Mouse (Mus musculus): ENCODE data around the gene Rab39.

The Rab39 gene

DNA sequence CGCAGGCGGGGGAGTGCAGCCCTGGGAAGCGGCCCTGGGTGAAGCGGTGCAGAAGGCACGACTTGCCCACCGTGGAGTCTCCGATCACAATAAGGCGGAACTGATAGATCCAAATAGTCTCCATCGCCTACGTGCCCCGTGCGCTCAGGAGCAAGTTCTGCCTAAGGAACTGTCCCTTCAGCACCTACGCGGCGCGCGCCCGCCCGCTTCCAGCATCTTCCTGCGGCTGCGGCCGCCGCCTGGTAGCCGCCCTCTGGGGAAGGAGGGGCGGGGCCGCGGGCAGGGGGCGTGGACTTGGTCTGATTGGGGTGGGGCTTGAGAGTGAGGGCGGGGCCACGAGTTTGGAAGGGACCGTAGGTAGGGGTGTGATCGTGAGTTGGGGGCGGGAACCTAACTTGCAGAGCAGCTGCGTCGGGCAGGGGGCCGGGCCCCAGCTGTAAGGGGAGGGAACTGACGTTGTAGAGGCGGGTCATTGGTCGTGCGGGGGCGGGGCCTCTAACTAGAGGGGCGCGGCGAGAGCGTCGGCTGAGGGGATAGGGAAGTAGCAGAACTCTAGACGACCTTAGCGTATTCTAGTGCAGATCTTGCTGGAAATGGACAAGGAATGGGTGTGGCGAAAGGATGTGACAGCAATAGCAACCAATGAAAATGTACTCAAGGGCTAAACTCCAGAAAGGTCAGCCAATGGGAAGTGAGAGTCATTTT is at the start of gene Rab39:
Rab39 (minus strand) TSS at position 241 of the 705 bp plus-strand sequence.
- peak; percentile 26 to 45 for DNase-seq (ENCODE audit: low spot score in 2 of 2)

DNA sequence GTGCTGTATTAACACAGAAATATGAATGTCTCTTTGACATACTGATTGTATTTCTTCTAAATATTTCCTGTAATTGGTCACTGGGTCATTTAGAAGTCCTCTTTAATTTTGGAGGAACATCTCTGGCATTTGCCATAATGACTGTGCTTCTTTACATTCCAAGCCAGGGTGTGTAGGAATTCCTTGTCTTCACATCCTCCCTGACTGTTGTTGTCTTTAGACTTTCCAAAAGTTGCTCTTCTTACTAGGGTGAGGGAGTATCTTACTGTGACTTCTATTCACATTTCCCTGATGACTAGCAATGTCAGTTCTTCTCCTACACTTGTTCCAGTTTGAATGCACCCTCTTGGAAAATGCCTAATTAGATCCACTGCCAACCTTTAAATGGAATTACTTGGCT is 48.8 kb upstream of the Rab39 start:
- no peak for DNase-seq (ENCODE audit: low spot score in 2 of 2)

- DNase-seq (ENCODE audit: low spot score in 2 of 2): no peak
Observed at GRCm38 (mm10) chr9:53750899-53751298, 44.9 kb upstream of the Rab39 start.

DNA sequence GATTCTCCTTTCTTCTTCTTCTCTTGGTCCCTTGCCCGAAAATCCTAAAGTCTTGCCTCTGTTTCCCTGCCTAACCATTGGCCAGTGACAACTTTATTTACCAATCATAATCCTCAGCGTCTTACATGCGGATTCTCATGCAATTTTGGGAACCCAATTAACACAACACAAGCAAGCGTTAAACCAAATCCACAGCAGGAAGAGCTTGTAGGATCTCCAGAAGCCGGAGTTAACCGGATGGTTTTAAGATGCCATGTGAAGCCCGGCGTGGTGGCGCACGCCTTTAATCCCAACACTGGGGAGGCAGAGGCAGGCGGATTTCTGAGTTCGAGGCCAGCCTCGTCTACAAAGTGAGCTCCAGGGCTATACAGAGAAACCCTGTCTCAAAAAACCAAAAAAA is 44.4 kb upstream of the Rab39 start:
- DNase-seq (ENCODE audit: low spot score in 2 of 2): no peak

DNA sequence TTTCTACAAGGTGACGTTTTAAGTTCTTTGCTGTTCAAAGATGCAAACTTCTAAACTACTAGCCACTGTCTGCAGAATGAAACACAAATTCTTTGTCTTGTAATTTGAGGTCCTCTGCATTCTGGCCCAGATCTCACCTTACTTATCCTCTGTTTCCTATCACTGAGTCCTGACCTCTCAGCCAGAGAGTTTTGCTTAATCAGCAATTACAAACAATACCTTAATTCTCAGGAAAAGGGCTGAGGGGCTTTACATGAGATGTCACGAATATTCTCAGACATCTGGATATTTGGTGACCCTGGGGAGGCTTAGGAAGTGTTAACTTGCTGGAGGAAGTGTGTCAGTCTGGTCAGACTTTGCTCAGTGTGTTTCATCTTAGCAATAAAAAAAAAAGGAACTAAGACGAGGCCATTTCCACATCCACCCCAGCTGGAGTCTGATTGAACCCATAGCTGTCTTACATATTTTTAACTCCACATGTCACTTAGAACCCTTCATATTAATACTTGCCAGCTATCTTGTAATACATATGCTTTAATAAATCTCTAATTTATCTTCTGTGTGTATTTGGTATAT is 34.9 kb upstream of the Rab39 start:
- no peak for DNase-seq (ENCODE audit: low spot score in 2 of 2)

- DNase-seq (ENCODE audit: low spot score in 2 of 2): no peak
Observed at GRCm38 (mm10) chr9:53705491-53705991, 491 bp downstream of the Rab39 start.

DNA sequence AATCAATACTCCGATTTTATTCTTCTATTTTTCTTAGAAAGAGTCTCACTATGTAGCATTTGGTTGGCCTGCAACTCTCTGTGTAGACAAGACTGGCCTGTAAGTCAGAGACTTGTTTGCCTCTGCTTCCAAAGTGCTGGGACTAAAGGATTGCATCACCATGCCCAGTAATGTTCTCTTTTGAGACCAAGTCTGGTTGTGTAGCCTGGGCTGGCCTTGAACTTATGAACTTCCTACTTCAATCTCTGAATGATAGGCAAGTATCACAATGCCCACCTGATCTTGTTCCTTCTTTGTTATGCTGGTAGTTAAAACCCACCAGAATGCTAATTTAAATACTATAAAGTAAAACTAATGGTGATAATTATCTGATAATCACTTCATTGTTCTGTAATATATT is 3.0 kb downstream of the Rab39 start:
- DNase-seq (ENCODE audit: low spot score in 2 of 2): no peak

DNA sequence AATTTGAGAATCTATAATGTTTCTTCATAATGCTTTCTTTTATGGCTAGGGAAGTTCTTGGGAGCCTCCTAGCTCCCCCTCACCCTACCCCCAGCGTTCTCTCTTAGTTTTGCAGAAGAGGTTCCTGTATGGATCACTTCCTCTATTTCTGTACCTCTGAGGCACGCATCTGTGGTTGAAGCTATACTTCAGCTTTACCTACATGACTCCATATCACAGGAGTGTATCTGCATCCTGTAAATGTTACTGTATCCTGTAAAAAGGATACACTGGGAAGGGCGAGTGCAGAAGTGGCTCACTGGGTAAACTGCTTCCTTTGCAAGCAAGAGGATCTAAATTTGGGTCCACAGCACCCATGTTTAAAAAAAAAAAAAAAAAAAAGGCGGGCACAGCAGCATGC is 5.5 kb downstream of the Rab39 start:
- no peak for DNase-seq (ENCODE audit: low spot score in 2 of 2)

- DNase-seq (ENCODE audit: low spot score in 2 of 2): no peak
Observed at GRCm38 (mm10) chr9:53695846-53696245, 10.2 kb downstream of the Rab39 start.

DNA sequence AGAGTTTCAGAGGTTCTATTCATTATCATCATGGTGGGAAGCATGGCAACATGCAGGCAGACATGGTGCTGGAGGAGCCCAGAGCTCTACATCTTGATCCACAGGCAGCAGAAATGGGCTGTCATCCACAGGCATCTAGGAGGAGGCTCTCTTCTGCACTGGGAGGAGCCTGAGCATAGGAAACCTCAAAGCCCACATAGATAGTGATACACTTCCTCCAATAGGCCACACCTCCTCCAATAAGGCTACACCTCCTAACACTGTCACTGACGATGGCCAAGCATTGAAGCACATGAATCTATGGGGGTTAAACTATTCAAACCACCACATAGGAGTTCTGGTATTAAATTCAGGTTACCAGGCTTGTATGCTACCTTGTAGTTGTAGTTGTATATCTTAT is 12.3 kb downstream of the Rab39 start:
- DNase-seq (ENCODE audit: low spot score in 2 of 2): no peak

GRCm38 (mm10) chr9:53691745-53692670 is 14.0 kb downstream of the Rab39 start:
- no peak for DNase-seq (ENCODE audit: low spot score in 2 of 2)

DNA sequence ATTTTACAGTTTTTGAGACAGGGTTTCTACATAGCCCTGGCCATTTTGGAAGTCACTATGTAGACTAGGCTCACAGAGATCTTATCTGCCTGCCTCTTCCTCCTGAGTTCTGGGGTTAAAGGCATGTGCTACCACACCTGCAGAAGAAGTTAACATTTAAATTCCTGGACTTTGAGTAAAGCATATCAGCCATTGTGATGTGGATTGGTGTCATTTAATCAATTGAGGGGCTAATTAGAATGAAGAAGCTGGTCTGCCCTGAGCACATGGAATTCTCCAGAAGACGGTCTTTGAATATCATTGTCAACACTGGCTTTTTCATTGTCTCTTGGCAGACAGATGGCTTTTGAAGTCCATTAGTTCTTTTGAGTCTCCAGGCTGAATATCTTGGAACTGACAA is 25.2 kb downstream of the Rab39 start:
- no peak for DNase-seq (ENCODE audit: low spot score in 2 of 2)

DNA sequence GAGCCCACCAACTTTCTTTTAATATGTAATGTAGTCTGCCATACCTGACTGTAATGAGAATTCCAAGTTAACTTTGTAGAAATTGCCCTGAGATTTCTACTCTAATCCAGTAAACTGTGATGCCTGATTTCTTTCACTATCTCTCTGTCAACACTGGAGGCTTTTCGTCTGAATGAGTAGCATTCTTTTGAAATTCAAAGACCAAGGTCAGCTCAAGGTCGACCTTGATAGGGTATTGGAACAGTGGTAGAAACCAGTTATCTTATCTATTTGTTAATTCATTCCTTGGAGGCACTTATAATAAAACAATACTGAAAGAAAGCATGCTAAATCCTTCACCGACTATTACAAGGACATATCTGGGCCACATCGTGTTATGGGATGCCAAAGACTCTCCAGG is 29.1 kb downstream of the Rab39 start:
- no peak for DNase-seq (ENCODE audit: low spot score in 2 of 2)

DNA sequence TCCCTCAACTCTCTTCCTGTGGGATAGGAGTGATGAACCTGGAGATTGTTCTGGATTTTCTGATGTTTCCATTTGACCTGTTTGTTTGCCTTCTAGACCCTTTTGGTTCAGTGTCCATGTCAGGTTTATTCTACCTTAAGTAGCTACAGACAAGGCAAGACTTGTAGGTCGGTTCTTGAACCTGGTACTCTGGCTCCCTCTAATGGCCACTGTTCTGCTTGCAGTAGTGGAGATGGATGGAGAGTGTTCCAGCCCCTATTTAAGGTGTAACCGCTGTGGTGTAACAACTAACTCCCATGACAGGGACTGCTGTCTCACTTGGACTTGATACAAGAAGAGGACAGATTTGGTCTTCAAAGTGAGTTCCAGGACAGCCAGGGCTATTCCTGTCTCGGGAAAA is 32.5 kb downstream of the Rab39 start:
- DNase-seq (ENCODE audit: low spot score in 2 of 2): peak; percentile 37 to 52

DNA sequence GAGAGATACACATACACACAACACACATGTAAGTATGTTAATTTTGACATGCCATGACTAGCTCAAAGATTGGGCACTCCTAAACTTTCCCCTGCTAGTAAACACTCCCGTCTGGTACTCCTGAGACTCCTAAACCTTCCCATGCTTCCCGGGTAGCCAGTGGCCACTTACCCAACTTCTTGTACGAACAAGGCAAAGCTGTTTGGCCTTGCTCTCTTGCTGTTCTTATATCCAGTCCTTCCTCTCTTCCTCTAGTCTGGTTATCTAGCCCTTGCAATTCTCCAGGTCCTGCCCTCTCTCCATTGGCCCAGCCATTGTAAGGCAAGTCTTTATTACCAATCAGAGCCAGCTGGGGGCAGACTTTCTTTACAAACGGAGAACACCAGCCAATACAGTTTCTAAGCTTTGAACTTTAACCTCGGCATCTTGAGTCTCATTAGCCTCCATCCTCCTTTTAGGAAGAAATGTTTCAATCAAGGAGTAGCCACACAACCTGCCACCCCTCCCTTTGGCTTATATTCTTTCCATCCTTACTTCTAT is 36.3 kb downstream of the Rab39 start, which contains the start of gene Cul5:
Cul5 (minus strand) TSS at position 335 of the 540 bp plus-strand sequence.
- DNase-seq (ENCODE audit: low spot score in 2 of 2): no peak

DNA sequence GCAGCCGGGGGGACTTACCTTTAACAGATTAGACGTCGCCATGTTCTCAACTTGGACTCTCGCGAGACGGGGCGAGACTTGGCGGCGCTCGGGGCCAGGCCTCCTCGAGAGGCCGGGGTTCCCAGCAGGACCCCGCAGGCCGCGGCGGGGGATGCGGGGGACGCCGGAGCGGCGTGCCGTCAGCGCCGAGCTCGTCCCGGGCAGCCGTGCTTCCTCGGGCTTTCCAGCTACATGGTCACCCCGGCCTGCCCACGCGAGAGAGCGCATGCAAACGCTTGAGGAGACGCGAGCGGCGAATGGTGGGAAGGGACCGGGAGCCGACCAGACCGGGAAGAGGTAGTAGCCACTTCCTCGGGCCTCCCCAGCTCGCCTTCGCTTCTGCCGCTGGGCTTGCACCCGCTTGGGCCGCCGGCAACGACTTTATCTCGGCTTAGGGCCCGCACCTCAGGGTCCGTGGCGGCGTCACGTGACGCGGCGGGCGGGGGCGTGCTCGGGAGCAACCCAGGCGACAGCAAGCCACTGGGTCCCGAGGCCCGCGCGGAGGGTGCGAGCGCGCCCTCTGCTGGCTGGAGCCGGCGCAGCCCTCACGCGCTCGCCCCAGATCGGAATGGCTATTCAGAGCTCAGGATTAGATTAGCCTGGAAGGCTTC is 38.9 kb downstream of the Rab39 start:
- DNase-seq (ENCODE audit: low spot score in 2 of 2): peak; percentile 84 to 95

- DNase-seq (ENCODE audit: low spot score in 2 of 2): no peak
Observed at GRCm38 (mm10) chr9:53666665-53667019, 39.4 kb downstream of the Rab39 start.

GRCm38 (mm10) chr9:53665428-53665827 is 40.6 kb downstream of the Rab39 start:
- no peak for DNase-seq (ENCODE audit: low spot score in 2 of 2)

GRCm38 (mm10) chr9:53664819-53665218 is 41.2 kb downstream of the Rab39 start:
- no peak for DNase-seq (ENCODE audit: low spot score in 2 of 2)

- no peak for DNase-seq (ENCODE audit: low spot score in 2 of 2)
Observed at GRCm38 (mm10) chr9:53634796-53635195, 71.2 kb downstream of the Rab39 start.

Data from urinary bladder, adult 18-20 months (tissue).